Mouse (Mus musculus) limb, embryonic 11.5 days (tissue): ENCODE data around the gene Gm10840. TPM values are rescaled to one million over a fixed set of nuclear protein-coding genes. Genes with fewer than 3 reads are reported as not detected.
"Not testable (repeated sequence)": the region's sequence is repeated elsewhere in the genome, so short reads cannot be mapped to it uniquely, and the experiment has no call there.

Source experiments
- ATAC-seq: fragments of 200-750 bp; cut with Nextera tagmentation; 2 replicates; pipeline ENCODE4 v1.8.0; 2017; ENCODE audit warnings: low read depth; ENCODE audit not compliant: insufficient number of reproducible peaks, low FRiP score, low TSS enrichment
- DNase-seq: peaks from one replicate; pipeline ENCODE4 v3.0.0-alpha.2; 2015; ENCODE audit warnings: low spot score
- H3K27ac ChIP-seq: fragments of 300-500 bp; sonication (generic); replicated peaks from 2 replicates; pipeline ENCODE4 v1.5.1; 2014; ENCODE audit warnings: low read depth, mild to moderate bottlenecking, low read length
- H3K27me3 ChIP-seq: fragments of 300-500 bp; sonication (generic); 2 replicates; pipeline ENCODE4 v1.6.1; 2014; ENCODE audit warnings: mild to moderate bottlenecking, low read length, mixed read lengths; ENCODE audit not compliant: control insufficient read depth, insufficient read depth
- H3K36me3 ChIP-seq: fragments of 300-500 bp; sonication (generic); 2 replicates; pipeline ENCODE4 v1.6.1; 2014; ENCODE audit warnings: mild to moderate bottlenecking, low read length, moderate library complexity, mixed read lengths; ENCODE audit not compliant: control insufficient read depth, insufficient read depth
- H3K4me1 ChIP-seq: fragments of 300-500 bp; sonication (generic); 2 replicates; pipeline ENCODE4 v1.6.1; 2014; ENCODE audit warnings: low read length, mixed read lengths; ENCODE audit not compliant: control insufficient read depth, insufficient read depth
- H3K4me2 ChIP-seq: fragments of 300-500 bp; sonication (generic); 2 replicates; pipeline ENCODE4 v1.6.1; 2014; ENCODE audit warnings: low read depth, mild to moderate bottlenecking, moderate library complexity; ENCODE audit not compliant: severe bottlenecking
- H3K4me3 ChIP-seq: fragments of 300-500 bp; sonication (generic); 2 replicates; pipeline ENCODE4 v1.5.1; 2014; ENCODE audit warnings: low read depth, low read length
- H3K9ac ChIP-seq: fragments of 300-500 bp; sonication (generic); 2 replicates; pipeline ENCODE4 v1.6.1; 2014; ENCODE audit warnings: mild to moderate bottlenecking, low read length
- H3K9me3 ChIP-seq: fragments of 300-500 bp; sonication (generic); 2 replicates; pipeline ENCODE4 v1.6.1; 2016; ENCODE audit warnings: low read length; ENCODE audit not compliant: control insufficient read depth
- WGBS: fragments of 180-500 bp; shearing (Covaris S2); extraction: QIAGEN DNeasy Blood & Tissue Kit; methylation state at CpG from one replicate; pipeline ENCODE4 v1.1.7; 2014; 5-methylcytosine and 5-hydroxymethylcytosine counted together
- polyA plus RNA-seq: library from polyadenylated mRNA; unstranded; fragments of >200 nt; fragmentation: Nextera tagmentation; extraction: Ambion mirVana; gene quantifications from 2 replicates; pipeline ENCODE4 v1.2.1, GENCODE M21; 2014

The Gm10840 gene
- polyA plus RNA-seq: 0.64 TPM in 1 of 2 replicates, not detected in the other

- 31% methylated on average over 22 of the region's 22 CpGs for WGBS
Measured at GRCm38 (mm10) chr11:106160841-106161721, at the start of gene Gm10840, which contains the start of gene Limd2. Gene Gm10840, plus strand, starts transcription at chr11:106160850. Gene Limd2, minus strand, starts transcription at chr11:106160860.

GRCm38 (mm10) chr11:106111688-106112087 lies 49.0 kb upstream of the Gm10840 start:
- DNase-seq: no peak
- no peak overlapping the region for H3K27ac ChIP-seq
- no peak overlapping the region for H3K9ac ChIP-seq
- H3K4me1 ChIP-seq: no peaks in the 10 kb centered on the region
- H3K9me3 ChIP-seq: no peaks in the 10 kb centered on the region
- no peaks in the 10 kb centered on the region for H3K36me3 ChIP-seq
- ATAC-seq: no peak
- no peaks in the 10 kb centered on the region for H3K27me3 ChIP-seq
- no peak overlapping the region for H3K4me3 ChIP-seq
- no peak overlapping the region for H3K4me2 ChIP-seq

More at GRCm38 (mm10) chr11:106160841-106161721, at the start of gene Gm10840, which contains the start of gene Limd2:
- Histone ChIP-seq H3K36me3 (peaks cover 13% of the 10 kb centered on the region), H3K27me3 (no peaks in the 10 kb centered on the region), H3K27ac (peak within 1 kb of the TSS; percentile 100), H3K4me1 (peaks cover 20% of the 10 kb centered on the region), H3K9me3 (no peaks in the 10 kb centered on the region), H3K4me2 (peak within 1 kb of the TSS; percentile 78), H3K4me3 (peak within 1 kb of the TSS; percentile 75), H3K9ac (peak within 1 kb of the TSS; percentile 98)
- no peak for ATAC-seq
- DNase-seq: no peak

- Histone ChIP-seq H3K4me1 (no peaks in the 10 kb centered on the region), H3K36me3 (peaks cover 2% of the 10 kb centered on the region; the same call in 1 of the 2 replicates), H3K4me3 (no peak overlapping the region), H3K27ac (no peak overlapping the region), H3K4me2 (no peak overlapping the region), H3K9ac (no peak overlapping the region), H3K27me3 (no peaks in the 10 kb centered on the region), H3K9me3 (no peaks in the 10 kb centered on the region)
- DNase-seq (no peak), ATAC-seq (no peak)
- 94% methylated on average over 5 of the region's 5 CpGs for WGBS
Measured at GRCm38 (mm10) chr11:106122221-106122620, 38.4 kb upstream of the Gm10840 start.

GRCm38 (mm10) chr11:106122736-106123135 lies 37.9 kb upstream of the Gm10840 start:
- Histone ChIP-seq H3K27me3 (no peaks in the 10 kb centered on the region), H3K4me2 (no peak overlapping the region), H3K9ac (no peak overlapping the region), H3K36me3 (peaks cover 2% of the 10 kb centered on the region; the same call in 1 of the 2 replicates), H3K27ac (no peak overlapping the region), H3K4me1 (no peaks in the 10 kb centered on the region), H3K9me3 (no peaks in the 10 kb centered on the region), H3K4me3 (no peak overlapping the region)
- ATAC-seq (no peak), DNase-seq (no peak)
- WGBS: 86% methylated on average over 3 of the region's 3 CpGs

- H3K27me3 ChIP-seq: no peaks in the 10 kb centered on the region
- DNase-seq: no peak
- no peak overlapping the region for H3K27ac ChIP-seq
- no peaks in the 10 kb centered on the region for H3K4me1 ChIP-seq
- ATAC-seq: no peak
- no peaks in the 10 kb centered on the region; the same call in 1 of the 2 replicates for H3K9me3 ChIP-seq
- no peak overlapping the region for H3K4me2 ChIP-seq
- H3K9ac ChIP-seq: no peak overlapping the region
- H3K4me3 ChIP-seq: no peak overlapping the region
- peaks cover 2% of the 10 kb centered on the region; the same call in 1 of the 2 replicates for H3K36me3 ChIP-seq
- 82% methylated on average over 4 of the region's 4 CpGs for WGBS
Measured at GRCm38 (mm10) chr11:106124784-106125183, 35.9 kb upstream of the Gm10840 start.

GRCm38 (mm10) chr11:106125827-106126226 lies 34.8 kb upstream of the Gm10840 start:
- peaks cover 2% of the 10 kb centered on the region; the same call in 1 of the 2 replicates for H3K36me3 ChIP-seq
- no peak overlapping the region for H3K4me2 ChIP-seq
- H3K9me3 ChIP-seq: no peaks in the 10 kb centered on the region; the same call in 1 of the 2 replicates
- no peak overlapping the region for H3K4me3 ChIP-seq
- WGBS: 84% methylated on average over 1 of the region's 1 CpGs
- no peak overlapping the region for H3K27ac ChIP-seq
- no peak overlapping the region for H3K9ac ChIP-seq
- no peak for DNase-seq
- no peaks in the 10 kb centered on the region for H3K27me3 ChIP-seq
- no peaks in the 10 kb centered on the region for H3K4me1 ChIP-seq
- no peak for ATAC-seq

- not testable (repeated sequence) for DNase-seq, H3K4me2 ChIP-seq, ATAC-seq, H3K4me3 ChIP-seq, H3K27ac ChIP-seq, H3K27me3 ChIP-seq, H3K4me1 ChIP-seq, H3K9ac ChIP-seq, H3K9me3 ChIP-seq, H3K36me3 ChIP-seq
- WGBS: 97% methylated on average over 4 of the region's 6 CpGs
Measured at GRCm38 (mm10) chr11:106126727-106127373, 33.8 kb upstream of the Gm10840 start.

GRCm38 (mm10) chr11:106129477-106129876 lies 31.2 kb upstream of the Gm10840 start:
- ATAC-seq: no peak
- Histone ChIP-seq H3K36me3 (no peaks in the 10 kb centered on the region; the same call in 1 of the 2 replicates), H3K4me2 (no peak overlapping the region), H3K27me3 (no peaks in the 10 kb centered on the region), H3K4me3 (no peak overlapping the region), H3K4me1 (no peaks in the 10 kb centered on the region), H3K27ac (no peak overlapping the region), H3K9ac (no peak overlapping the region), H3K9me3 (no peaks in the 10 kb centered on the region; the same call in 1 of the 2 replicates)
- WGBS: 93% methylated on average over 1 of the region's 1 CpGs
- DNase-seq: no peak
